Mouse (Mus musculus) lung, embryonic 14.5 days (tissue): ENCODE measurements around the gene Mei1. TPM values are rescaled to one million over a fixed set of nuclear protein-coding genes. Genes with fewer than 3 reads are reported as not detected.
"Not testable (repeated sequence)": the region's sequence is repeated elsewhere in the genome, so short reads cannot be mapped to it uniquely, and the experiment has no call there.

Source experiments
- ATAC-seq: fragments of 200-750 bp; cut with Nextera tagmentation; 2 replicates; pipeline ENCODE4 v1.8.0; 2017; ENCODE audit warnings: mild to moderate bottlenecking, moderate TSS enrichment, moderate library complexity; ENCODE audit not compliant: insufficient read depth
- DNase-seq: peaks from one replicate; pipeline ENCODE4 v3.0.0-alpha.2; 2015
- H3K27ac ChIP-seq: fragments of 300-500 bp; sonication (generic); 2 replicates; pipeline ENCODE4 v1.5.1; 2014; ENCODE audit warnings: low read depth, mild to moderate bottlenecking, moderate library complexity
- H3K27me3 ChIP-seq: fragments of 300-500 bp; sonication (generic); 2 replicates; pipeline ENCODE4 v1.6.1; 2014; ENCODE audit warnings: low read length, control low read depth; ENCODE audit not compliant: insufficient read depth
- H3K36me3 ChIP-seq: fragments of 300-500 bp; sonication (generic); 2 replicates; pipeline ENCODE4 v1.6.1; 2014; ENCODE audit warnings: control low read depth; ENCODE audit not compliant: insufficient read depth
- H3K4me1 ChIP-seq: fragments of 300-500 bp; sonication (generic); 2 replicates; pipeline ENCODE4 v1.6.1; 2014; ENCODE audit warnings: antibody characterized with exemption, control low read depth; ENCODE audit not compliant: insufficient read depth
- H3K4me2 ChIP-seq: fragments of 300-500 bp; sonication (generic); 2 replicates; pipeline ENCODE4 v1.6.1; 2014; ENCODE audit warnings: mild to moderate bottlenecking
- H3K4me3 ChIP-seq: fragments of 300-500 bp; sonication (generic); 2 replicates; pipeline ENCODE4 v1.5.1; 2014; ENCODE audit warnings: low read depth, low read length
- H3K9ac ChIP-seq: fragments of 300-500 bp; sonication (generic); 2 replicates; pipeline ENCODE4 v1.6.1; 2014
- H3K9me3 ChIP-seq: fragments of 300-500 bp; sonication (generic); 2 replicates; pipeline ENCODE4 v1.6.1; 2016; ENCODE audit warnings: low read depth, low read length, control low read depth
- CTCF ChIP-seq: IDR thresholded peaks from 2 replicates; pipeline ENCODE4 v1.5.1; 2016; ENCODE audit warnings: antibody characterized with exemption, low read depth
- WGBS: fragments of 180-500 bp; shearing (Covaris S2); extraction: QIAGEN DNeasy Blood & Tissue Kit; methylation state at CpG from one replicate; pipeline ENCODE4 v1.1.7; 2014; 5-methylcytosine and 5-hydroxymethylcytosine counted together
- polyA plus RNA-seq: library from polyadenylated mRNA; unstranded; fragments of >200 nt; fragmentation: Nextera tagmentation; extraction: Ambion mirVana; gene quantifications from 2 replicates; pipeline ENCODE4 v1.2.1, GENCODE M21; 2014

Gene Mei1
- polyA plus RNA-seq, 1 experiment from 2014 or later, result not detected

GRCm38 (mm10) chr15:82085606-82086005 is 15.8 kb downstream of the Mei1 start:
- Histone ChIP-seq H3K4me2 (no peak overlapping the region), H3K27ac (no peak overlapping the region), H3K4me1 (no peaks in the 10 kb centered on the region), H3K27me3 (no peaks in the 10 kb centered on the region), H3K9me3 (no peaks in the 10 kb centered on the region), H3K9ac (no peak overlapping the region), H3K36me3 (no peaks in the 10 kb centered on the region), H3K4me3 (no peak overlapping the region)
- DNase-seq, result no peak
- 68% methylated on average over 9 of the region's 9 CpGs for WGBS
- no peak for ATAC-seq
- no peak for TF ChIP-seq CTCF

- Histone ChIP-seq H3K9me3 (no peaks in the 10 kb centered on the region), H3K9ac (no peak overlapping the region), H3K4me2 (no peak overlapping the region), H3K4me1 (no peaks in the 10 kb centered on the region), H3K36me3 (no peaks in the 10 kb centered on the region), H3K4me3 (no peak overlapping the region), H3K27me3 (no peaks in the 10 kb centered on the region), H3K27ac (no peak overlapping the region)
- WGBS, result 72% methylated on average over 12 of the region's 12 CpGs
- no peak for TF ChIP-seq CTCF
- DNase-seq, result no peak
- ATAC-seq, result no peak
Measured at GRCm38 (mm10) chr15:82086131-82086530, 16.3 kb downstream of the Mei1 start.

GRCm38 (mm10) chr15:82087266-82087665 is 17.5 kb downstream of the Mei1 start:
- no peak overlapping the region for H3K27ac ChIP-seq
- H3K4me2 ChIP-seq, result no peak overlapping the region
- TF ChIP-seq CTCF, result no peak
- no peaks in the 10 kb centered on the region for H3K36me3 ChIP-seq
- no peaks in the 10 kb centered on the region for H3K9me3 ChIP-seq
- H3K4me1 ChIP-seq, result no peaks in the 10 kb centered on the region
- 15% methylated on average over 10 of the region's 10 CpGs for WGBS
- ATAC-seq (no peak), DNase-seq (no peak)
- no peaks in the 10 kb centered on the region for H3K27me3 ChIP-seq
- no peak overlapping the region for H3K9ac ChIP-seq
- no peak overlapping the region for H3K4me3 ChIP-seq

- H3K27me3 ChIP-seq, result no peaks in the 10 kb centered on the region
- H3K4me2 ChIP-seq, result no peak overlapping the region
- no peak overlapping the region for H3K9ac ChIP-seq
- H3K9me3 ChIP-seq, result no peaks in the 10 kb centered on the region
- no peak overlapping the region for H3K4me3 ChIP-seq
- H3K4me1 ChIP-seq, result no peaks in the 10 kb centered on the region
- no peak for ATAC-seq
- no peak for TF ChIP-seq CTCF
- no peak overlapping the region for H3K27ac ChIP-seq
- no peaks in the 10 kb centered on the region for H3K36me3 ChIP-seq
- WGBS, result 72% methylated on average over 7 of the region's 7 CpGs
- DNase-seq, result no peak
Measured at GRCm38 (mm10) chr15:82091061-82091460, 21.3 kb downstream of the Mei1 start.

- Histone ChIP-seq H3K9me3 (no peaks in the 10 kb centered on the region), H3K4me3 (no peak overlapping the region), H3K27ac (no peak overlapping the region), H3K4me2 (no peak overlapping the region), H3K27me3 (no peaks in the 10 kb centered on the region; the same call in 1 of the 2 replicates), H3K9ac (no peak overlapping the region), H3K4me1 (no peaks in the 10 kb centered on the region), H3K36me3 (no peaks in the 10 kb centered on the region)
- DNase-seq, result peak; percentile 63
- TF ChIP-seq CTCF, result peak; percentile 70
- WGBS, result 18% methylated on average over 8 of the region's 8 CpGs
- no peak for ATAC-seq
Measured at GRCm38 (mm10) chr15:82106953-82107555, 37.3 kb downstream of the Mei1 start.

GRCm38 (mm10) chr15:82120544-82120943 is 50.7 kb downstream of the Mei1 start:
- H3K4me1 ChIP-seq, result no peaks in the 10 kb centered on the region
- 75% methylated on average over 8 of the region's 8 CpGs for WGBS
- no peak overlapping the region for H3K4me2 ChIP-seq
- no peak overlapping the region for H3K4me3 ChIP-seq
- no peaks in the 10 kb centered on the region for H3K9me3 ChIP-seq
- no peaks in the 10 kb centered on the region for H3K36me3 ChIP-seq
- no peak overlapping the region for H3K9ac ChIP-seq
- ATAC-seq (no peak), DNase-seq (no peak)
- H3K27ac ChIP-seq, result no peak overlapping the region
- TF ChIP-seq CTCF, result no peak
- H3K27me3 ChIP-seq, result no peaks in the 10 kb centered on the region

- DNase-seq, H3K27me3 ChIP-seq, H3K9ac ChIP-seq, H3K36me3 ChIP-seq, H3K9me3 ChIP-seq, H3K4me1 ChIP-seq, ATAC-seq, H3K27ac ChIP-seq, H3K4me3 ChIP-seq: not testable (repeated sequence)
- WGBS, result 83% methylated on average over 4 of the region's 4 CpGs
- H3K4me2 ChIP-seq, result peak overlapping the region; percentile 94
Measured at GRCm38 (mm10) chr15:82126690-82127089, 56.9 kb downstream of the Mei1 start.
